Mouse (Mus musculus): ENCODE results near the gene Hus1.
A peak's percentile ranks its signal among the peaks of the same experiment; 100 is the strongest.

The Hus1 gene

DNA sequence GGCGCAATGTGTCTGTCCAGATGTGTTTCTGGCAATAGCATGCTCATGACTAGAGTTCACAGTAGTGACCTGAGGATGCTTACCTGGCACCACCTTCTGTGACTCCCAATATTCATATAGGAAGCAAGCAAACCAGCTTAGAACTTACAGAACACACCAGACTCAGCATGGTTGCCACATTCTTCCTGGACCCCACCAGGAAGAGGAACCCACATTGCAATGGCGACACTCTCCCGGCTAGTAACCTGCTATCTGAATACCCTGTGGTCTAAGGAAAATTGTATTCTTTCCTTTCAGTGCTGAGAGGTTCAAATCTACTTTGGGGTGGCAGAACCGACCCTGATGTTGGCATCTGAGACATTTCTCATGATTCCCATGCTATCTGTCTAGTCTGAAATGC is 32.8 kb downstream of the Hus1 start:
- DNase-seq (ENCODE audit: low spot score in 2 of 2): no peak

DNA sequence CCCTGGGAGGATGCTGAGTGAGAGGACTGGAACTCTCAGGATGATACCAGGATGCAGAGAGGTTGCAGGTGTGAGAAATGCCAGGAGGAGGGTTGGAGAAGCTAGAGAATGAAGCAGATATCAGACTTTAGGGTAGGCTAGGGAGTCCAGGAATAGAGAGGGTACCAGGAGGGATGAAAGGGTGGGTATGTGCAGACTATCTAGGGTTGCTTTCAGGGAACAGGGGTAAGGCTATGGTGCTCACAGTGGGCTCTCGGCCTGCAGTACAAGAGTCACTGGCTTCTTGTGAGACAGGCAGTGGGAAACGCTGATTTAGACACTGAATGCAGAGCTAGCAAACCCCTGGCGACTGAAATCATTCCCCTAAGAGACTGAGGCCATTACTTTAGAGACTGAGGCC is 37.8 kb downstream of the Hus1 start, which contains the start of gene Pkd1l1:
TSS of gene Pkd1l1 (minus strand) at position 101 of the 400 bp plus-strand sequence.
- no peak for DNase-seq (ENCODE audit: low spot score in 2 of 2)

DNA sequence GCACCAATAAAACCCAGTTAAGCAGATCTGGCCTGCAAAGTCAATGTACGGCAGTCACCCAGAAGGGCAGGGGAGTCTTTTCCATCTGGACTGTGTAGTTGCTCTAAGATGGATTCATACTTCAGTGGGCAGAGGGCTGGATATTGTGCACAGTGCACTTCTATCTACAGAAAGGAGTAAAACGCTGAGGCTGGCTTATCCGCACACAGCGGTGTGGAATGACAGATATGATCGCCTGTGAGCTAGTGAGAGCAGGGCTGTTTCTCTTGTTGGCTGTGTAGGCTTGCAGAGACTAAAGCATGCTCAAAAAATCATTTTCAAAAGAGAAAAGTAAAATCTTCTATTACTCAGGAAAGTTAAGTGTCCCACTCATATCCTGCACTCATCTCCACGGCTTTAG is 38.9 kb downstream of the Hus1 start:
- no peak for DNase-seq (ENCODE audit: low spot score in 2 of 2)

DNA sequence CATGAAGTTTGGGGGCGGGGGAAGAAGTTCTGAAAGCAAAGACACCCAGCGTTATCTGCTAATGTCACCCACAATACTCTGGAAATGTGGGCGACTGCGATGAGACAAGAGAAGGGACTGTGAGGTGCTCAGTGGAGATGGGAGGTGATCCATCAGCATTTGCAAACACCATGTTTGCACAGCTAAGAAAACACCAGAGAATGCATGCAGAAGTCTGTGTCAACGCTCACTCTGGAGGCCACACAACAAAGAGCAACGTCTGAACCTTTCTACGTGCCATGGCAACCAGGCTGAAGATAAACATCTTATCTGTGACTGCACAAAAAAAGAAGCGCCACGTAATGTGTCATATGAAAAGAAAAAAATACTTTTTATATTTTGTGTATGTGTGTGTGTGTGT is 40.5 kb downstream of the Hus1 start:
- DNase-seq (ENCODE audit: low spot score in 2 of 2): no peak

DNA sequence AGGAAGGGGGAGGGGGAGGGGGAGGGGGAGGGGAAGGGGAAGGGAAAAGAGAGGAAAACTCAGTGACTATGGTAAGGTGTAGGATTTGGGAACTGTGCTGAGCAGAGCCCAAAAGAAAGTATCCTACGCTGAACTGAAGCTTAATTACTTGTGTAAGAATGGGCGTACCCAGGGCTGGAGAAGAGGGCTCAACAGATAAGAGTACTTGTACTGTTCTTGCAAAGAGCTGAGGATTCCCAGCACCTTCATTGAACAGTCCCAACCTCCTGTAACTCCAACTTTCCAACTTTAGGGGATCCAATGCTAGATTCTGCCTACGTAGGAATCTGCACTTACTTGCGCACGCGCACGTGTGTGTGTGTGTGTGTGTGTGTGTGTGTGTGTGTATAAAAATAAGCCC is 42.9 kb downstream of the Hus1 start:
- DNase-seq (ENCODE audit: low spot score in 2 of 2): no peak

DNA sequence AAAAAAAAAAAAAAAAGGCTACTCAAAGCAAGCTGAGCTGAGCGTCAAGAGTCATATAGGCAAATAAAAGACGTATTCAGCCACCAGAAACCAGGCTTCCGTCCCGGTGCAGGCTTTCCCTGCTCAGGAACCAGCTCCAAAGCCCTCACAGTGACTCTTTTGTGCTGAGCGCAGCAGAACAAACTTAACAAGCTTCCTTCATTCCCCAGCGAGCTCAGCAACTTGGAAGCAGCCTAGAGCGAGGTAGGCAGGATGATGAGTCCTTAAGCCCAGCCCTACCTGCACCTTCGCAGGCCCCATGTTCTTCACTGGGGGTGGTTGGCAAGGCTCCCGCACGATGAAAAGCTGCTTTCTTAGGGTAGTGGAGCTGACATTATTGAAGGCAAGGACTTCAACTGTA is 52.4 kb downstream of the Hus1 start:
- DNase-seq (ENCODE audit: low spot score in 2 of 2): peak; percentile 6 to 14

DNA sequence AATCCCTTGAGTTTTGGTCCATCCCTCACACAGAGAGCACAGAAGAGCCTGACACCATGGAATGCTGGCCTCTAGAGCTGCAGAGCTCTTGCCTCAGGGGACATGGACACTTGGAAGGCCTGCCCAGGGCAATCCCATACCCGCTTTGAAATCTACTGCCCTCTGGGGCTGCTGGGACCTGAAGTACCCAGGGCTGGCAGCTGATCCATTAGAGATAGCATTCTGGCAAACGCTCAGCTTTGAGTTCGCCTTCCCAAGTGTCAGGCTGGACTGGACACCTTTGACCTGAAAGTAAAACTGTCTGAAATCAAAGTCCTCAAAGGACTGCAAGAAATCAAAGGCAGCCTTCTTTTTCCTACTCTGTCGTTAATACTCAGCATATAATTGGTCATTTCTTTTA is 52.9 kb downstream of the Hus1 start:
- no peak for DNase-seq (ENCODE audit: low spot score in 2 of 2)

DNA sequence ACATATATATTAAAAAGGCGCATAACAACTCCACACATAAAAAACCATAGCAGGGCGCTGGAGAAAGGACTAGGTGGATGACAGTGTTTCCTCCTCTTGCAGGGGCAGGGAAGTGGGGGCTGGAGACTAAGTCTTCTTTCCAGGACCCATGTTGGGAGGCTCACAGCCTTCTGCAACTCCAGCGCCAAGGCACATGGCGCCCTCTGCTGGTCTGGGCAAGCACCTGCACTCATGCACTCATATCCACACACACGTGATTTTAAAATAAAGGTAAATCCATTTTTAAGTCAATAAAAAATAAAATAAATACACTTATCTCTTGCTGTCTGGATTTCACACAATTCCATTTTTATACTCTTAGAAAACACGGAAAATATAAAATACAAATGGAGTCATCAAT is 54.0 kb downstream of the Hus1 start:
- DNase-seq (ENCODE audit: low spot score in 2 of 2): no peak

DNA sequence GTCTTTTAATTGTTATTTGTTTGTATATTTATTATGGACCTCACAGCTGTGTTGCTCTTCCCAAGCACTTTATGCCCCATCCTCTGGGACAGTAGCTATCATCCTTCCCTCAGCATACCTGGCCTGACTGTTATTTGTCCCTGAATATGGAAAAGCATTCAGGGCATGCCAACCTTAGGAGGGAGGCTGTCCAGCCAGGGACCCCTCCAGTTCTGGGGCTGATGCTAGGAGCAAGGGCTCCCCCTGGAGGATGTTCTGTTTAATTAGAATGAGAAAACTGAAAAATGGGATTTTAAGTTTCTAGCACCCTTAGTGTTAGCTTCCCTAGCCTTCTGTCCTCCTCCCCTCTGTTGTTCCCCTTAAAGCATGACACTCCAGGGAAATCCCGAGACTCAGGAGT is 55.3 kb downstream of the Hus1 start:
- no peak for DNase-seq (ENCODE audit: low spot score in 2 of 2)

DNA sequence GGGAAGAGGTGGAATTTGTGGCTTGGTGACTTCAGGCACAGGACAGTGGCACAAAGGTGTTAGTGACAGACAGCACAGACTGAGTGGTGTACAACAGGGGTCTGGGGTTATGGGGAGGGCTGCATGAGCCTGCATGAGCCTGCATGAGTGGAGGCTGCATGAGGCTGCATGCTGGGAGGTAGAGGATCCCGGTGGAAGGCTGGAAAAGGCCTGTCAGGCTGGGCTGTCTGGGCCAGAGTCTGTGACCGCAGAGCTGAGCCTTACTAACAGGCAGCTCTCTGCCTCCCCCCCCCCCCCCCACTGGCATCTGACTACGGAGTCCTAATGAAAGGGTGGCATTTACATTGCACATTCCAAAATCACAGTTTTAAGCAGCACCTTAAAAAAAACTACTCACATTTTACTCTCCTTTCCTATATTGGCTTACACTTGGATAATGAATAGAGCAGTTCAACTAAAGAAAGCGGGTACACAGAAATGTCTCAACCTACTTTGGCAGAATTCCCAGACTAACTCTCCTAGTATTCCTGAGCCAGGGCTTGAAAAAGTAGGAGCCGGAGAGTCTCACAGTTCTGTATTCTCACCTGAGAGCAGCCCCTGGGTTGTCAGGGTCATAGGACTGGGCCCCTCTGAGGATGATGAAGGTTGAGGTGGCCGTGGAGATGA is 61.1 kb downstream of the Hus1 start:
- DNase-seq (ENCODE audit: low spot score in 2 of 2): no peak

DNA sequence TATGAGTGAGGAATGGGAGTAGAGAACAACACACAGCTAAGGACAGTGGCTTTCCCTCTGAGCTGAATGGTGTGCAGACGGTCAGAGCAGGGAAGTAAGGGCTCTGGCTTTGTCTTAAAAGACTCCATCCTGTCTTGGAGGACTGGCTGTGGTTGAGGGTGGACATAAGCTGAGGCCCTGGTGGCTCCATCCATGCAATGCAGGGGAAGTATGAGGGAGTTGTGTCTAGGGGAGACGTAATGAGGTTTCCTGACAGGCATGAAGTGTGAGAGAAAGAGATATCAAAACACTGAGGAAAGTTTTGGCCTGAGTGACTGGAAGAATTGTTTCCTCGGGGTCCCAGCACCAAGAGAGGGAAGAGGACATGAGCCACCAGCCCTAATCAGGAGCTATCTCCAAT is 62.1 kb downstream of the Hus1 start:
- DNase-seq (ENCODE audit: low spot score in 2 of 2): no peak

DNA sequence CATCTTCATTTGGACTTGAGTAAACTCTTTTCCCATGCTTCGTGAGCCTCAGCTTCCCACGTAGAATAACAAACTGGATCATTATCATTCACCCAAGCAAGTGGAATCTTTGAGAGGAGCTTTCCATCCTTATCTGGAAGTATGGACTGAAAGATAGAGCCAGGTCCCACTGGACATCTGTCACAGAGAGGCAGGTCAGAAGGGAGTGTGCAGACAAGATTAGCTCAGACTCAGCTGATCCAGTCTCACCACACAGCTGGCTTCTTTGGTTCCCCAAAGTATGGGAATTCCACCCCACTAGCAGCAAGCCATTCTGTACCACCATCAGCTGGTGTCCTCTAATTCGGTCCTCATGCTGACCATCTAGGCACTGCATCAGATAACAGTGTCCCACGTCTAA is 66.9 kb downstream of the Hus1 start:
- DNase-seq (ENCODE audit: low spot score in 2 of 2): no peak

All from frontal cortex, postnatal 25 days (tissue).